Mouse (Mus musculus) CH12.LX (cell line): ENCODE measurements around the gene Slc25a20.

ENCODE experiments used
- CTCF ChIP-seq, 2 experiments: IDR thresholded peaks in 1 of 2; conservative IDR thresholded peaks in 1 of 2; 2 replicates each; pipeline ENCODE4 v1.5.1; 2011 to 2012; ENCODE audit warnings: low read depth in 2 of 2, low read length in 2 of 2, improper control_type of control experiment in 1 of 2, inconsistent platforms in 1 of 2, mild to moderate bottlenecking in 1 of 2, moderate library complexity in 1 of 2
- E2F4 ChIP-seq: IDR thresholded peaks from 2 replicates; pipeline ENCODE4 v1.6.1; 2011; ENCODE audit warnings: low read depth, low read length, improper control_type of control experiment; ENCODE audit not compliant: insufficient replicate concordance
- EP300 ChIP-seq: IDR thresholded peaks from 2 replicates; pipeline ENCODE4 v1.6.1; 2011; ENCODE audit warnings: low read length, improper control_type of control experiment
- GABPA ChIP-seq: IDR thresholded peaks from 2 replicates; pipeline ENCODE4 v1.6.1; 2012; ENCODE audit warnings: low read depth, low read length, improper control_type of control experiment, inconsistent platforms; ENCODE audit not compliant: insufficient replicate concordance
- KAT2A ChIP-seq: IDR thresholded peaks from 2 replicates; pipeline ENCODE4 v1.6.1; 2012; ENCODE audit warnings: low read length, improper control_type of control experiment, inconsistent platforms; ENCODE audit not compliant: insufficient replicate concordance
- MEF2A ChIP-seq: IDR thresholded peaks from 2 replicates; pipeline ENCODE4 v1.6.1; 2014; ENCODE audit warnings: low read depth, mild to moderate bottlenecking, inconsistent platforms, low read length, improper control_type of control experiment, borderline replicate concordance
- MYC ChIP-seq: IDR thresholded peaks from 2 replicates; pipeline ENCODE4 v1.6.1; 2011; ENCODE audit warnings: low read depth, mild to moderate bottlenecking, improper control_type of control experiment, low read length
- POLR2A ChIP-seq: IDR thresholded peaks from 2 replicates; pipeline ENCODE4 v1.6.1; 2011; ENCODE audit warnings: low read depth, mild to moderate bottlenecking, improper control_type of control experiment, low read length
- RCOR1 ChIP-seq: conservative IDR thresholded peaks from 2 replicates; pipeline ENCODE4 v1.6.1; 2012; ENCODE audit warnings: low read depth, mild to moderate bottlenecking, inconsistent platforms, low read length, improper control_type of control experiment
- SMC3 ChIP-seq: IDR thresholded peaks from 2 replicates; pipeline ENCODE4 v1.6.1; 2011; ENCODE audit warnings: low read depth, low read length, improper control_type of control experiment
- TBP ChIP-seq: conservative IDR thresholded peaks from 2 replicates; pipeline ENCODE4 v1.6.1; 2011; ENCODE audit warnings: low read depth, low read length, improper control_type of control experiment
- USF1 ChIP-seq: IDR thresholded peaks from 2 replicates; pipeline ENCODE4 v1.6.1; 2014; ENCODE audit warnings: low read depth, mild to moderate bottlenecking, inconsistent platforms, low read length, improper control_type of control experiment
- ZC3H11A ChIP-seq: IDR thresholded peaks from 2 replicates; pipeline ENCODE4 v1.6.1; 2012; ENCODE audit warnings: low read depth, mild to moderate bottlenecking, inconsistent platforms, low read length, improper control_type of control experiment

- TF ChIP-seq CTCF (conservative IDR thresholded peaks at IDR 0.05 in 1 of 2, IDR thresholded peaks at IDR 0.05 in 1 of 2; ENCODE audit: low read depth in 2 of 2, low read length in 2 of 2) (no peak), POLR2A (no peak), SMC3 (no peak), GABPA (no peak), TBP (no peak), RCOR1 (no peak), EP300 (no peak), USF1 (no peak), MYC (no peak), ZC3H11A (no peak), KAT2A (no peak), E2F4 (no peak), MEF2A (no peak)
Observed at GRCm38 (mm10) chr9:108716199-108716598, 54.3 kb downstream of the Slc25a20 start.
